Mouse (Mus musculus) embryonic facial prominence, embryonic 11.5 days (tissue): ENCODE measurements around the gene Rufy4. TPM values are rescaled to one million over a fixed set of nuclear protein-coding genes. Genes with fewer than 3 reads are reported as not detected.

ENCODE experiments used
- ATAC-seq: fragments of 200-750 bp; cut with Nextera tagmentation; replicated peaks from 2 replicates; pipeline ENCODE4 v1.8.0; 2017; ENCODE audit warnings: low read depth; ENCODE audit not compliant: insufficient number of reproducible peaks, low FRiP score, low TSS enrichment
- DNase-seq: peaks from one replicate; pipeline ENCODE4 v3.0.0-alpha.2; 2015; ENCODE audit warnings: low spot score
- H3K27ac ChIP-seq: fragments of 300-500 bp; sonication (generic); replicated peaks from 2 replicates; pipeline ENCODE4 v1.5.1; 2014; ENCODE audit warnings: mild to moderate bottlenecking, low read depth, low read length, control low read depth
- H3K27me3 ChIP-seq: fragments of 300-500 bp; sonication (generic); 2 replicates; pipeline ENCODE4 v1.6.1; 2014; ENCODE audit warnings: mild to moderate bottlenecking, low read length, moderate library complexity, mixed read lengths; ENCODE audit not compliant: control insufficient read depth, insufficient read depth
- H3K36me3 ChIP-seq: fragments of 300-500 bp; sonication (generic); replicated peaks from 2 replicates; pipeline ENCODE4 v1.6.1; 2014; ENCODE audit warnings: low read depth, mild to moderate bottlenecking, low read length, moderate library complexity, mixed read lengths; ENCODE audit not compliant: control insufficient read depth, insufficient read depth
- H3K4me1 ChIP-seq: fragments of 300-500 bp; sonication (generic); 2 replicates; pipeline ENCODE4 v1.6.1; 2014; ENCODE audit warnings: low read length, mixed read lengths; ENCODE audit not compliant: control insufficient read depth, insufficient read depth
- H3K4me2 ChIP-seq: fragments of 300-500 bp; sonication (generic); 2 replicates; pipeline ENCODE4 v1.6.1; 2014; ENCODE audit warnings: low read depth, mild to moderate bottlenecking, control low read depth, low read length, moderate library complexity
- H3K4me3 ChIP-seq: fragments of 300-500 bp; sonication (generic); 2 replicates; pipeline ENCODE4 v1.5.1; 2014; ENCODE audit warnings: low read depth, low read length, control low read depth
- H3K9ac ChIP-seq: fragments of 300-500 bp; sonication (generic); replicated peaks from 2 replicates; pipeline ENCODE4 v1.6.1; 2014; ENCODE audit warnings: mild to moderate bottlenecking, control low read depth, low read length
- H3K9me3 ChIP-seq: fragments of 300-500 bp; sonication (generic); replicated peaks from 2 replicates; pipeline ENCODE4 v1.6.1; 2016; ENCODE audit warnings: mild to moderate bottlenecking, low read length, inconsistent platforms, mixed read lengths; ENCODE audit not compliant: control insufficient read depth
- WGBS: fragments of 180-500 bp; shearing (Covaris S2); extraction: QIAGEN DNeasy Blood & Tissue Kit; methylation state at CpG from one replicate; pipeline ENCODE4 v1.1.7; 2014; 5-methylcytosine and 5-hydroxymethylcytosine counted together
- polyA plus RNA-seq: library from polyadenylated mRNA; unstranded; fragments of >200 nt; fragmentation: Nextera tagmentation; extraction: Ambion mirVana; gene quantifications from 2 replicates; pipeline ENCODE4 v1.2.1, GENCODE M21; 2014

Rufy4 gene
- 0.11 and 0.28 TPM in 2 replicates for polyA plus RNA-seq

DNA sequence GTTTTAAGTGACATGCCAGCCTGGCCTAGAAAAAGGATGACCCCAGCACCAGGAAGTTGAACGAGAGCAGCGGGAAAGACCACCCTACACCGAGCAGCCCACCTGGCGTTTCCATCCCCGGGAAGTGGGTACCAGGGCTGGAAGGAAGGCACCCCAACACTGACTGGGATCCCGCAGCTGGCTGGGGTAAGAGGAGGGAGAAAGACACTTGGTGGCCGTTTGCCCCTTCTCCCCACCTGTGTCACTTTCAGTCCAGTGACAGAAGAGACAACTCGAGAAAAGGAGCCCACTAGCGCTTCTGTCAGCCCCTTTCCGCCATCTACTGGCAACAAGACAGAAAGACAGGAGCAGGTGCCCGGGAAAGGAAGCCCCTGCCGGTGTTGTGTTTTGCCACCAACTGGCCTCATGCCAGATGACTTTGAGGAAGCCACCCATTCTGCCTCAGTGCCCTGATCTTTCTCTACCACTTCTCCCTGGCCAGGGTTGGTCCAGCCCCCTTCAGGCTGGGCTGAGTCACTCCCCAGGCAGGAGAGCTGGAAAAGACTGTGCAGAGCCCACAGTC is at the start of gene Rufy4:
Rufy4 (plus strand) TSS at position 551 of the 562 bp plus-strand sequence.
- no peaks in the 10 kb centered on the region for H3K36me3 ChIP-seq
- no peaks in the 10 kb centered on the region for H3K9me3 ChIP-seq
- H3K4me1 ChIP-seq: peaks cover 5% of the 10 kb centered on the region
- H3K27ac ChIP-seq: no peak within 1 kb of the TSS
- H3K9ac ChIP-seq: peak within 1 kb of the TSS; percentile 52
- peak; percentile 87 for DNase-seq
- peak within 1 kb of the TSS; percentile 95 for H3K4me2 ChIP-seq
- peak within 1 kb of the TSS; percentile 49 for H3K4me3 ChIP-seq
- 0% methylated on average over 12 of the region's 12 CpGs for WGBS
- peaks cover 14% of the 10 kb centered on the region for H3K27me3 ChIP-seq
- peak; percentile 49 for ATAC-seq

GRCm38 (mm10) chr1:74076230-74076629 is 49.1 kb upstream of the Rufy4 start:
- Histone ChIP-seq H3K9me3 (no peaks in the 10 kb centered on the region), H3K4me3 (no peak overlapping the region), H3K4me2 (no peak overlapping the region), H3K36me3 (no peaks in the 10 kb centered on the region), H3K4me1 (no peaks in the 10 kb centered on the region), H3K27ac (no peak overlapping the region), H3K27me3 (no peaks in the 10 kb centered on the region), H3K9ac (no peak overlapping the region)
- DNase-seq: no peak
- ATAC-seq: no peak
- 85% methylated on average over 4 of the region's 4 CpGs for WGBS

DNA sequence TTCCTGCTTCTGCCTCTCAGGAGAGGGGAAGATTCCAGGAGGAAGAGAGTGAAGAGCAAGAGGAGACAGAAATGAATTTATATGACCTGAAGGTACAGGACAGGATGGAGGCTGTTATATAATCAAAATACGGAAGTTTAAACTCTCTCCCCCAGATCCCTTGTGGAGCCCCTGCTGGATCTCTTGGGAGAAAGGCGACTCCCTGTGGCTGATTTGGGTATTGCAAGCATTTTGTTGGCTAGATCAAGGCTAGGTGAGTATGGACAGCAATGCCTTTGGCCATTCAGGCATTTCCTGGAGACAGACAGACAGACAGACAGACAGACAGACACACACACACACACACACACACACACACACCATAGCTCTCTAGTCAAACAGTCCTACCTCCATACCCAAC is 48.0 kb upstream of the Rufy4 start:
- Histone ChIP-seq H3K4me1 (no peaks in the 10 kb centered on the region), H3K4me2 (no peak overlapping the region), H3K4me3 (no peak overlapping the region), H3K36me3 (no peaks in the 10 kb centered on the region), H3K27me3 (no peaks in the 10 kb centered on the region), H3K27ac (no peak overlapping the region), H3K9ac (no peak overlapping the region), H3K9me3 (no peaks in the 10 kb centered on the region)
- ATAC-seq: no peak
- 13% methylated on average over 2 of the region's 2 CpGs for WGBS
- peak; percentile 91 for DNase-seq

- H3K27me3 ChIP-seq: no peaks in the 10 kb centered on the region
- H3K36me3 ChIP-seq: no peaks in the 10 kb centered on the region
- no peak overlapping the region for H3K27ac ChIP-seq
- DNase-seq (no peak), ATAC-seq (no peak)
- H3K4me1 ChIP-seq: peaks cover 3% of the 10 kb centered on the region; the same call in 1 of the 2 replicates
- H3K9me3 ChIP-seq: no peaks in the 10 kb centered on the region
- H3K4me3 ChIP-seq: no peak overlapping the region
- H3K4me2 ChIP-seq: no peak overlapping the region
- H3K9ac ChIP-seq: no peak overlapping the region
- WGBS: 60% methylated on average over 2 of the region's 2 CpGs
These were observed 43.8 kb upstream of the Rufy4 start for GRCm38 (mm10) chr1:74081573-74081989.

- H3K27ac ChIP-seq: no peak overlapping the region
- 14% methylated on average over 6 of the region's 6 CpGs for WGBS
- no peaks in the 10 kb centered on the region for H3K9me3 ChIP-seq
- ATAC-seq (no peak), DNase-seq (peak; percentile 82)
- no peaks in the 10 kb centered on the region for H3K36me3 ChIP-seq
- H3K4me3 ChIP-seq: no peak overlapping the region
- H3K9ac ChIP-seq: no peak overlapping the region
- no peaks in the 10 kb centered on the region for H3K27me3 ChIP-seq
- H3K4me1 ChIP-seq: peaks cover 3% of the 10 kb centered on the region; the same call in 1 of the 2 replicates
- H3K4me2 ChIP-seq: no peak overlapping the region
These were observed 42.4 kb upstream of the Rufy4 start for GRCm38 (mm10) chr1:74082841-74083463.

DNA sequence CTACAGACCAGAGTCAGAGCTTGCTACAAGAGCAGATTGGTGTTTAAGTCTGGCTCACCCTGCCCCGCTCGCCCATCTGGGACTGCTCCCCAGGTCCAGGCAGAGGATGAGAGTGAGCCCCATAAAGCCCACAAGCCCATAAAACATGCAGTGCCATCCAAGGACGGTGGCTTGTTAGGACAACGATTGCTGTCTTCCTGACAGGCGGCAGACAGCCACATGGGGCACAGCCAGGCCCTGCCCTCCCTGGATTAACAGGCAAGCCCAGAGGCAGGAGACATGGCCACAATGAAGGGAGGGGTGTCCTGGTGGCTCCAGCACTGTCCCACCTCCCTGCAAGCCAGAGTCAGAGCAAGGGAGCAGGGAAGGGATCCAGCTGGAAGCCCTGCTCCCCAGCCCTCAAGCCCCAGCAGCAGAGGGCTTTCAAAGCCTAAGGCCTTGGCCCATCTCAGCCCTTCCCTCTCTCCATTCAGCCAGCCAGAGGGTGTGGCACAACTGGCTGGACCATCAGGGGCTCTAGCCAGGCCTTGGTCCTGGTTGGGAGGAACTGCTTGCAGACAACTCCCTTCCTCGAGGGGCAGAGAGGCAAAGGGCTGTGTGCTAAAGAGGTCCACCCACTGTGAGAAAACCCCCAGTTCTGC is 41.2 kb upstream of the Rufy4 start:
- H3K4me2 ChIP-seq: no peak overlapping the region
- H3K4me3 ChIP-seq: no peak overlapping the region
- ATAC-seq: no peak
- H3K27ac ChIP-seq: no peak overlapping the region
- H3K4me1 ChIP-seq: peaks cover 3% of the 10 kb centered on the region; the same call in 1 of the 2 replicates
- no peaks in the 10 kb centered on the region for H3K36me3 ChIP-seq
- no peak overlapping the region; the same call in 1 of the 2 replicates for H3K9ac ChIP-seq
- H3K9me3 ChIP-seq: no peaks in the 10 kb centered on the region
- no peak for DNase-seq
- 68% methylated on average over 6 of the region's 6 CpGs for WGBS
- no peaks in the 10 kb centered on the region for H3K27me3 ChIP-seq

DNA sequence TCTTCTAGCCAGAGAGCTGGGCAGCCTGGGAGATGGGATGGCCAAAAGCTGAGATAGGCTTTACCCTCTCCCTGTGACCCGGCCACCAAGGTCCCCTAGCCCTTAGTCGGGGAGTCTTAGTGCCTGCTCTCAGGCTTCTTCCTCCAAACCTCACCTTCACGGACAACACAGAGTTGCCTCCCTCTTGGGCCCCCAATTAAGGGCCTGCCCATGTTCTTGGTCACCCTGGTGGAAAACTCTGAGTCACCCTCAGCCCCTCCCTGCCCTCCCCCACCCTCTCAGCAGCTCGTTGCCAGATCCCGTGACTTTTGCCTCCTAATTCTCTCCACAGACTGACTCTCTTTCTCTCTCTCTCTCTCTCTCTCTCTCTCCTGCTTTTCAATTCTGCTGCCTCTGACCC is 40.6 kb upstream of the Rufy4 start:
- no peaks in the 10 kb centered on the region for H3K27me3 ChIP-seq
- no peak overlapping the region for H3K27ac ChIP-seq
- no peaks in the 10 kb centered on the region for H3K9me3 ChIP-seq
- H3K4me1 ChIP-seq: peaks cover 3% of the 10 kb centered on the region; the same call in 1 of the 2 replicates
- H3K4me3 ChIP-seq: no peak overlapping the region
- no peak for DNase-seq
- H3K36me3 ChIP-seq: no peaks in the 10 kb centered on the region
- H3K4me2 ChIP-seq: no peak overlapping the region
- H3K9ac ChIP-seq: no peak overlapping the region
- no peak for ATAC-seq
- 40% methylated on average over 5 of the region's 5 CpGs for WGBS

DNA sequence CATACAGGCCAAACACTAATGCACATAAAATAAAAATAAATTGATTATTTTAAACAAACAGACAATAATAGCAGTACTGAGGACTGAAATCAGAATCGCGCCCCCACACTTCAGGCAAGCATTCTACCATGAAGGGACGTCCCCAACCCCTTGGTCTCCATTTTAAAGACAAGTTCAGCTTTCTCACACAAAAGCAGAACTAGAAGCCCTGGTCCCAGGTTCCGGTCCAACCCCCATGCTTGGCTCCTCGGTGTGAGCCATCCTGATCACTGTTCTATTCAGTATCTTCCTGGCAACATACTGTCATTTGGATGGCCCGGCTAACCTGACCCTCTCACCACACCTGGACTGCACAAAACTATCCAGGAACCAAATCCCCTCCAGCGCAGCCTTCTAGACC is 39.8 kb upstream of the Rufy4 start:
- H3K27ac ChIP-seq: no peak overlapping the region
- H3K4me3 ChIP-seq: no peak overlapping the region
- no peak overlapping the region for H3K9ac ChIP-seq
- H3K4me2 ChIP-seq: no peak overlapping the region
- DNase-seq: no peak
- WGBS: 89% methylated on average over 7 of the region's 7 CpGs
- H3K4me1 ChIP-seq: peaks cover 3% of the 10 kb centered on the region; the same call in 1 of the 2 replicates
- H3K27me3 ChIP-seq: no peaks in the 10 kb centered on the region
- H3K9me3 ChIP-seq: no peaks in the 10 kb centered on the region
- no peak for ATAC-seq
- no peaks in the 10 kb centered on the region for H3K36me3 ChIP-seq
